Mouse (Mus musculus): ENCODE measurements around the gene Grk1. TPM values are rescaled to one million over a fixed set of nuclear protein-coding genes. Genes with fewer than 3 reads are reported as not detected.

Gene Grk1
- polyA plus RNA-seq (2015; fragmentation: Nextera tagmentation; extraction: Ambion mirVana) = not detected in 2 replicates

DNA sequence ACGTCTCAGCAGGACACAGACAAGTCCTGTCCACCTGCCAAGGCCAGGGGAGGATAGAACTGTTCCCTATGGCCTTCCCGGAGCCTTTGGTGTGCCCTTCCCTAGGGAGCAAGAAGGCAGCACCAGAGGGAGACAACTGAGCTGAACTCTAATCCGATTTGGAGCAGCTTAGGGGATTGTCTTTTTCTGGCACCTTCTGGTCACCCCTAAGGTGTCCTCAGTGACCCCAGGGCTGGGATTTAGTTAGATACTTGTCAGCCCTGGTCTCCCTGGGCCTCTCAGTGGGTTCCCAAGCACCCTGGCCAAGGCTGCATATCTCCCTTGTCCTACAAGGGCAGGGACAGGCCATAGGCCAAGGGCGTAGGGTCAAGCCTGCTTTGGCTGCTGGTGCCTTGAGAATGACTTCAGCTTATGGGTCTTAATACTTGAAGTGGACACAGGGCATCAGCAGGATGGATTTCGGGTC is at the start of gene Grk1:
Gene Grk1 (plus strand): TSS at position 416 of the 466 bp plus-strand sequence.
- Histone ChIP-seq H3K9ac (replicated peaks; ENCODE audit: low read depth, low read length) (no peak within 1 kb of the TSS), H3K9me3 (ENCODE audit: control insufficient read depth, low read length) (no peaks in the 10 kb centered on the region), H3K36me3 (ENCODE audit: control insufficient read depth, insufficient read depth) (no peaks in the 10 kb centered on the region), H3K4me1 (replicated peaks; ENCODE audit: control insufficient read depth, insufficient read depth, low read length) (no peaks in the 10 kb centered on the region), H3K27ac (ENCODE audit: low read length) (no peak within 1 kb of the TSS), H3K4me2 (ENCODE audit: low read length) (no peak within 1 kb of the TSS), H3K4me3 (replicated peaks; ENCODE audit: low read length) (no peak within 1 kb of the TSS), H3K27me3 (replicated peaks; ENCODE audit: control insufficient read depth, insufficient read depth, low read length) (no peaks in the 10 kb centered on the region)
- ATAC-seq = no peak
- WGBS = 84% methylated on average over 5 of the region's 5 CpGs

DNA sequence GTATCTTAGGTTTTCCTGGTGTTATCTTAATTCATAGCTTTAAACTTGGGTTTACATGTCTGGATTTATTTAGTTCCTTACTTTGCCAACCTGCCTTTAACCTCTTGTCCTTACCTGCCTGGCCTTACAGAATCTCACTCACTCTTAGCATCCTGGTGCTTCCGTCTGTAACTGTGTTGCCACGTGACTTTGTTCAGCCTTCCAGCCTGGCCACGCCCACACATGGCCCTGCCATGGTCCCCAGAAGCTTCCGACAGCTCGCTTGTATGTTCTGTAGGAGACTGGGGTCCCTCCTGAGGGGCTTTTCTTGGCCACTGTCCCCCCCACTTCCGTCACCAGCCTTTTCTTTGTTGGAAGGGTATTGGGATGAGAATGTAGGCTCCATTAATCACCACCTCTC is 48.7 kb upstream of the Grk1 start:
- no peak overlapping the region for H3K9ac ChIP-seq (replicated peaks; ENCODE audit: low read depth, low read length)
- H3K4me1 ChIP-seq (replicated peaks; ENCODE audit: control insufficient read depth, insufficient read depth, low read length) = no peaks in the 10 kb centered on the region
- no peaks in the 10 kb centered on the region for H3K27me3 ChIP-seq (replicated peaks; ENCODE audit: control insufficient read depth, insufficient read depth, low read length)
- no peak overlapping the region for H3K27ac ChIP-seq (ENCODE audit: low read length)
- H3K36me3 ChIP-seq (ENCODE audit: control insufficient read depth, insufficient read depth) = peaks cover 20% of the 10 kb centered on the region
- no peak overlapping the region for H3K4me3 ChIP-seq (replicated peaks; ENCODE audit: low read length)
- no peaks in the 10 kb centered on the region for H3K9me3 ChIP-seq (ENCODE audit: control insufficient read depth, low read length)
- no peak for ATAC-seq
- H3K4me2 ChIP-seq (ENCODE audit: low read length) = no peak overlapping the region
- 86% methylated on average over 6 of the region's 6 CpGs for WGBS

DNA sequence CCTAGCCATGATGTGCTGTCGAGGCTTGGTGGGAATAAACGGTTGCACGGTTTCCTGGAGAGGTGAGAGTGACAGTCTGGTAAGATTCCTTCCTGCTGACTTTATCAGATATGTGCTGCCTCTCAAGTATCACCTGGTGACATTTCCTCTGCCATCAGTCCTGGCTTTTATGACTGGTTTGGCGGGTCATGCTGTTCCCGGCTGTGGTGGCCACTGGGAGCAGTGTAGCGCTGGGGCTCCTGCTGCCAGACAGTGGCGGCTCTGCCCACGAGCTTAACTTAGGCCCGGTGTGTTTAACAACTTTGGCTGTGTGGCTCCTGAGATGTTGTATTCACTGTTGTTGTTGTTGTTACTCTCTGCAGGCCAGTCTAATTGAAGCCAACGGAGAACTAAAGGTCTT is 48.2 kb upstream of the Grk1 start:
- Histone ChIP-seq H3K9me3 (ENCODE audit: control insufficient read depth, low read length) (no peaks in the 10 kb centered on the region), H3K4me3 (replicated peaks; ENCODE audit: low read length) (no peak overlapping the region), H3K27ac (ENCODE audit: low read length) (no peak overlapping the region), H3K4me2 (ENCODE audit: low read length) (no peak overlapping the region), H3K36me3 (ENCODE audit: control insufficient read depth, insufficient read depth) (peaks cover 23% of the 10 kb centered on the region), H3K27me3 (replicated peaks; ENCODE audit: control insufficient read depth, insufficient read depth, low read length) (no peaks in the 10 kb centered on the region), H3K9ac (replicated peaks; ENCODE audit: low read depth, low read length) (no peak overlapping the region), H3K4me1 (replicated peaks; ENCODE audit: control insufficient read depth, insufficient read depth, low read length) (no peaks in the 10 kb centered on the region)
- ATAC-seq = no peak
- 82% methylated on average over 10 of the region's 10 CpGs for WGBS

DNA sequence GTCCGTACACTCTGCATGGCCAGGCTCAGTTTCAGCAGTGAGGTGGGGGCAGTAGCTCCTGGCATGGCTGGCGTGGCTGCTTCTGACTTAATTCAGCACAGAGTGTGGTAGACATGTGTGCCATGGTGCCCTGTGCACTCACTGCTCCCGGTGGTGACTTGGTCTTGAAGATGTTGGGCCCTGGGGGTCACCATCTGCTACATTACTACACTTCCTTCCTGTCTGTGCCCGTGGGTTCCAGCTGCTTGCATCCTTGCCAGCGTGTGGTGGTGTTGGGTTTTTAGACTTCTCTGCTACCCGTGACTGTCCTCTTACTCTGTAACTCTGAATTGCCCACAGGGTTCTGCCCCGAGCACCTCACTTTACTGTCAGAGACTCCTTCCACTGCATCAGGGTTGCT is 44.7 kb upstream of the Grk1 start:
- Histone ChIP-seq H3K4me1 (replicated peaks; ENCODE audit: control insufficient read depth, insufficient read depth, low read length) (no peaks in the 10 kb centered on the region), H3K36me3 (ENCODE audit: control insufficient read depth, insufficient read depth) (peaks cover 37% of the 10 kb centered on the region), H3K4me3 (replicated peaks; ENCODE audit: low read length) (no peak overlapping the region), H3K27me3 (replicated peaks; ENCODE audit: control insufficient read depth, insufficient read depth, low read length) (no peaks in the 10 kb centered on the region), H3K9ac (replicated peaks; ENCODE audit: low read depth, low read length) (no peak overlapping the region), H3K9me3 (ENCODE audit: control insufficient read depth, low read length) (no peaks in the 10 kb centered on the region), H3K27ac (ENCODE audit: low read length) (no peak overlapping the region), H3K4me2 (ENCODE audit: low read length) (no peak overlapping the region)
- 95% methylated on average over 7 of the region's 7 CpGs for WGBS
- no peak for ATAC-seq

DNA sequence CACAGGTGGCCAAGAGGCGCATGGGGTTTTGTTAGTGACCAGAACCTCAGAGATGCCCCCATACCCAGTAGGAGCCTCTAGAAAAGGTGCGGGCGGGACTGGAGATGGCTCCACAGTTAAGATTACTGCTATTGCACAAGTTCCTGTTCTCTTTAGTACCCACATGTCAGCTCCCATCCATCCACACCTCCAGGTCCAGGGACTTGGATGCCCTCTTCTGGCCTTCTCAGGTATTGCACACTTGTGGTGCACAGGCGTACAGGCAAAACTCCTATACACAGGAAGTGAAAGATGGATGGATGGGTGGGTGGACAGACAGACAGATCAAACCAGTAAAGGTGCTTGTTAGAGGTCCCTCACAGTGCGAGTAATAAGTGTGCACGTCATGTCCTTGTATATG is 43.0 kb upstream of the Grk1 start:
- no peak for ATAC-seq

DNA sequence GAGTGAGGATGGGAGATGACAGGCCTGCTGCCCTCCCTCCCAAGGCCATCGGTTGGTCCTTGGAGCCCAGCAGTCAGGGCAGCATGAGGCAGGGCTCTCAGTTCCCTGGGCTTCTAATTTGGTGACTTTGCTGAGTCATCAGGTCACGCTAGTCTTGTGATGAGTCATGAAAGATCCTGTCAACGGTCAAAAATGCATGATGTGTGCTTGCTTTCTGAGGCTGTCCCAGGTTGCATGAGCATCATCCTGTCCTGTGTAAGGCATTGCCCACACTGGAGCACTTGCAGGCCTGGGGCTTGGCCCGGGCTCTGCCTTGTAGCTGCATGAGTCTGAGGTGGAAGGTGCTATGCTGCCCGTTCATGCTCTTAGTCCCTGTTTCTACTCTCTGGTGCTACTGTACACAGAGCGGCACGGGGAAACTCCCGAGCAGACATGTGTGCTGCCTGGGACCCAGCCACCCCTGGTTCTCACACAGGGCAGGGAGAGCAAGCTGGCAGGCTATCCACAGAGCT is 31.7 kb upstream of the Grk1 start:
- peaks cover 45% of the 10 kb centered on the region for H3K36me3 ChIP-seq (ENCODE audit: control insufficient read depth, insufficient read depth)
- 93% methylated on average over 8 of the region's 8 CpGs for WGBS

More for the DNA sequence above, 43.0 kb upstream of the Grk1 start:
- Histone ChIP-seq H3K4me3 (replicated peaks; ENCODE audit: low read length) (no peak overlapping the region), H3K27me3 (replicated peaks; ENCODE audit: control insufficient read depth, insufficient read depth, low read length) (no peaks in the 10 kb centered on the region), H3K4me2 (ENCODE audit: low read length) (no peak overlapping the region), H3K4me1 (replicated peaks; ENCODE audit: control insufficient read depth, insufficient read depth, low read length) (no peaks in the 10 kb centered on the region), H3K9ac (replicated peaks; ENCODE audit: low read depth, low read length) (no peak overlapping the region), H3K36me3 (ENCODE audit: control insufficient read depth, insufficient read depth) (peaks cover 40% of the 10 kb centered on the region), H3K27ac (ENCODE audit: low read length) (no peak overlapping the region), H3K9me3 (ENCODE audit: control insufficient read depth, low read length) (no peaks in the 10 kb centered on the region)
- WGBS = 98% methylated on average over 6 of the region's 6 CpGs

DNA sequence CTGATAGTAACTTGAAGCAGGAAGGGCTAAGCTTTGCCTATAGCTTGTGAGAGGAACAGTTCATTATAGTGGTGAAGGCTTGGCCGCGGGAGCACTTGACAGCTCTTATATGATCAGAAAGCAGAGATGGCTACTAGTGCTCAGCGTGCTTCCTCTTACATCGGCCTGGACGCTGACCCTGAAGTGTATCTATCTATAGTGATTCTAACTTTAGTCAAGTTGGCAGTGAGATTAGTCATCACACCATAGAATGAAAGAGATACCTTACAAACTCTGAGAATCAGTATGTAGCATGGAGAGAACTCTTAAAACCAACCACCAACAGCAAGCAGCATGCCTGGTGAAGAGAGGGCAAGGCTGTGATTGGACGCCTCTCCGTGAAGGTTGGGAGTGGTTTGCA is 23.3 kb upstream of the Grk1 start:
- Histone ChIP-seq H3K27ac (ENCODE audit: low read length) (no peak overlapping the region), H3K4me3 (replicated peaks; ENCODE audit: low read length) (no peak overlapping the region), H3K4me1 (replicated peaks; ENCODE audit: control insufficient read depth, insufficient read depth, low read length) (no peaks in the 10 kb centered on the region), H3K36me3 (ENCODE audit: control insufficient read depth, insufficient read depth) (peaks cover 19% of the 10 kb centered on the region), H3K9me3 (ENCODE audit: control insufficient read depth, low read length) (no peaks in the 10 kb centered on the region), H3K27me3 (replicated peaks; ENCODE audit: control insufficient read depth, insufficient read depth, low read length) (no peaks in the 10 kb centered on the region), H3K4me2 (ENCODE audit: low read length) (no peak overlapping the region), H3K9ac (replicated peaks; ENCODE audit: low read depth, low read length) (no peak overlapping the region)
- ATAC-seq = no peak
- WGBS = 94% methylated on average over 7 of the region's 7 CpGs

More for the DNA sequence above, 31.7 kb upstream of the Grk1 start:
- Histone ChIP-seq H3K4me1 (replicated peaks; ENCODE audit: control insufficient read depth, insufficient read depth, low read length) (no peaks in the 10 kb centered on the region), H3K9me3 (ENCODE audit: control insufficient read depth, low read length) (no peaks in the 10 kb centered on the region), H3K9ac (replicated peaks; ENCODE audit: low read depth, low read length) (no peak overlapping the region), H3K27ac (ENCODE audit: low read length) (no peak overlapping the region), H3K4me3 (replicated peaks; ENCODE audit: low read length) (no peak overlapping the region), H3K27me3 (replicated peaks; ENCODE audit: control insufficient read depth, insufficient read depth, low read length) (no peaks in the 10 kb centered on the region), H3K4me2 (ENCODE audit: low read length) (no peak overlapping the region)
- ATAC-seq = no peak

DNA sequence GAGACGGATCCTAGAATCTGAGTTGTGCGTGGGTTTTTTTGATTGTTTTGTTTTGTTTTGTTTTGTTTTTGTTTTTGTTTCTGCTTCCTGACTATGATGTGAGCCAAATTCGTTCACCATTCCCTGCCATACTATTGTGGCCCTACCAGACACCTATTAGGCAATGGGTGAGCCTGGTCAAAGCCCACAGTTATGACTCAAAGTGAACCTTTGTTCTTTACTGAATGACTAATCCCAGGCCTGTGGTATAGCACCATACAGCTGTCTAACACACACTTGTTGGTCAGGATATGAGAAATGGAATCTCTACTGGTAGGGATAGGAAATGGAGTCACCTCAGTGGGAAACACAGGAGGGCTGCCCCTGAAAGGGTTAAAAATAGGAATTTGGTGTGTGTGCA is 22.3 kb upstream of the Grk1 start:
- no peaks in the 10 kb centered on the region for H3K27me3 ChIP-seq (replicated peaks; ENCODE audit: control insufficient read depth, insufficient read depth, low read length)
- H3K9ac ChIP-seq (replicated peaks; ENCODE audit: low read depth, low read length) = no peak overlapping the region
- H3K9me3 ChIP-seq (ENCODE audit: control insufficient read depth, low read length) = no peaks in the 10 kb centered on the region
- no peaks in the 10 kb centered on the region for H3K4me1 ChIP-seq (replicated peaks; ENCODE audit: control insufficient read depth, insufficient read depth, low read length)
- H3K4me3 ChIP-seq (replicated peaks; ENCODE audit: low read length) = no peak overlapping the region
- no peak overlapping the region for H3K4me2 ChIP-seq (ENCODE audit: low read length)
- ATAC-seq = no peak
- WGBS = 85% methylated on average over 3 of the region's 3 CpGs
- no peak overlapping the region for H3K27ac ChIP-seq (ENCODE audit: low read length)
- H3K36me3 ChIP-seq (ENCODE audit: control insufficient read depth, insufficient read depth) = peaks cover 19% of the 10 kb centered on the region

DNA sequence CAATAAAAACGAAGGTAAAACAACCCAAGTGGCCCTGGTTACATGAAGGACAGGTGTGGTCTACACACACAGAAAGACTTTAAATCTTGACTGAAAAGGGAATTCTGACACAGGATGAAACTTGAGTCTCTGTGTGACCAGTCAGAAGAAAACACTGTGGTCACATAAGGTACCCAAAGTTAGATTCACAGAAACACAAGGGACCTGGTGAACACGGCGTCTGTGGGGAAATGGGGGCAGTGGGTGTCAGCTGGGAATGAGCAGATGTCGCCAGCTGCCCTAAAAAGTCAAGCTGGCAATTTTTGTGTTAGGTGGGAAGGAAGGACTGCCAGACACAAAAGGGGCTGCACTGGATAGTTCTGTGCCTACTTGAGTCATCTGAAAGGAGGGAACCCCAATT is 21.9 kb upstream of the Grk1 start:
- H3K9me3 ChIP-seq (ENCODE audit: control insufficient read depth, low read length) = no peaks in the 10 kb centered on the region
- H3K4me3 ChIP-seq (replicated peaks; ENCODE audit: low read length) = no peak overlapping the region
- 95% methylated on average over 4 of the region's 4 CpGs for WGBS
- peaks cover 19% of the 10 kb centered on the region for H3K36me3 ChIP-seq (ENCODE audit: control insufficient read depth, insufficient read depth)
- no peaks in the 10 kb centered on the region for H3K27me3 ChIP-seq (replicated peaks; ENCODE audit: control insufficient read depth, insufficient read depth, low read length)
- H3K4me1 ChIP-seq (replicated peaks; ENCODE audit: control insufficient read depth, insufficient read depth, low read length) = no peaks in the 10 kb centered on the region
- no peak for ATAC-seq
- H3K27ac ChIP-seq (ENCODE audit: low read length) = no peak overlapping the region
- H3K9ac ChIP-seq (replicated peaks; ENCODE audit: low read depth, low read length) = no peak overlapping the region
- H3K4me2 ChIP-seq (ENCODE audit: low read length) = no peak overlapping the region

DNA sequence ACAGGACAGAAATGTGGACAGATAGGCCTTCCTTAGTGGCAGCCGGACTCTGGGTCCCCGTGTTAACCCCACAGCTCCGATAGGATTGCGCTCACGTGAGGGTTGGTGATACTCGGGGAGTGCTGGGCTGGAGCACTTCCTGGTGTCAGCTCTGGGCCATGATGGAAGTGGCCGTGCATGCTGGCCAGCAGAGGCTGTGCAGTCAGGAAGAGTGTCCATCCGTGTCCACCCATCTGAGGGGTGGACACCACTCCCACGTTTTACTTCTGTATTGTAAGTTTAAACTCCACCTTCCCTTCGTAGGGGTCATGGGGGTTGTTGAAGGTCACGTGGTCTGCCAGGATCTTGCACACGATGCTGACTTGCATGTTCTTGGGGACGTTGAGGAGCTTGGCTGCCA is 18.5 kb upstream of the Grk1 start:
- Histone ChIP-seq H3K9ac (replicated peaks; ENCODE audit: low read depth, low read length) (no peak overlapping the region), H3K27ac (ENCODE audit: low read length) (no peak overlapping the region), H3K27me3 (replicated peaks; ENCODE audit: control insufficient read depth, insufficient read depth, low read length) (no peaks in the 10 kb centered on the region), H3K4me3 (replicated peaks; ENCODE audit: low read length) (no peak overlapping the region), H3K9me3 (ENCODE audit: control insufficient read depth, low read length) (no peaks in the 10 kb centered on the region), H3K4me2 (ENCODE audit: low read length) (no peak overlapping the region), H3K36me3 (ENCODE audit: control insufficient read depth, insufficient read depth) (no peaks in the 10 kb centered on the region), H3K4me1 (replicated peaks; ENCODE audit: control insufficient read depth, insufficient read depth, low read length) (no peaks in the 10 kb centered on the region)
- 82% methylated on average over 13 of the region's 13 CpGs for WGBS
- ATAC-seq = no peak

Data from forebrain, embryonic 16.5 days (tissue).